In genomic region chr11:115509773-115510506, GRCm38 (mm10) we compare ENCODE assay signal across 8 mouse cellular contexts. TPM values are rescaled to one million over a fixed set of nuclear protein-coding genes. Genes with fewer than 3 reads are reported as not detected.
A peak's percentile ranks its signal among the peaks of the same experiment; 100 is the strongest.
DNase-seq lines count a peak whose midpoint lies in the region; ATAC-seq and TF ChIP-seq lines count a peak whose summit lies in the region.

No protein-coding gene starts in this region.

- DNase-seq in embryo, embryonic 10.5 days (ENCODE audit: low spot score): peak; percentile 39
- DNase-seq in embryo, embryonic 10 days (ENCODE audit: low spot score): no peak
- DNase-seq in forebrain, postnatal 0 days: no peak
- no peak for DNase-seq in thymus, postnatal 14 days
- no peak for DNase-seq in left cerebral cortex, adult 11 months (ENCODE audit: low spot score)

- ATAC-seq in forebrain, postnatal 0 days: no peak
- ATAC-seq in limb, embryonic 15.5 days (ENCODE audit: insufficient number of reproducible peaks, low FRiP score, low TSS enrichment, low read depth): no peak
- no peak for ATAC-seq in stomach, embryonic 16.5 days (ENCODE audit: insufficient read depth, low FRiP score)

- peak overlapping the region; percentile 35 for H3K4me3 ChIP-seq in E14TG2a.4 (replicated peaks; ENCODE audit: low read length)
- H3K4me3 ChIP-seq in forebrain, postnatal 0 days (ENCODE audit: low read depth, low read length): peak overlapping the region; percentile 99
- no peak overlapping the region for H3K4me3 ChIP-seq in limb, embryonic 15.5 days
- peak overlapping the region; percentile 11 for H3K4me3 ChIP-seq in stomach, embryonic 16.5 days (replicated peaks; ENCODE audit: low read length)

- H3K9ac ChIP-seq in forebrain, postnatal 0 days: peak overlapping the region; percentile 99
- no peak overlapping the region for H3K9ac ChIP-seq in limb, embryonic 15.5 days
- peak overlapping the region; percentile 58 for H3K9ac ChIP-seq in stomach, embryonic 16.5 days (ENCODE audit: low read length)

- peak overlapping the region; percentile 77 for H3K4me2 ChIP-seq in forebrain, postnatal 0 days (ENCODE audit: low read depth)
- H3K4me2 ChIP-seq in limb, embryonic 15.5 days: no peak overlapping the region
- H3K4me2 ChIP-seq in stomach, embryonic 16.5 days (ENCODE audit: low read depth, low read length): peak overlapping the region; percentile 91

- H3K4me1 ChIP-seq in E14TG2a.4 (replicated peaks; ENCODE audit: low read depth, low read length): peaks cover 85% of the 10 kb centered on the region
- peaks cover 27% of the 10 kb centered on the region for H3K4me1 ChIP-seq in forebrain, postnatal 0 days (ENCODE audit: insufficient read depth)
- H3K4me1 ChIP-seq in limb, embryonic 15.5 days: peaks cover 37% of the 10 kb centered on the region
- peaks cover 53% of the 10 kb centered on the region for H3K4me1 ChIP-seq in stomach, embryonic 16.5 days (ENCODE audit: control insufficient read depth, insufficient read depth, low read length)

- peak overlapping the region; percentile 30; the same call in 1 of the 2 replicates for H3K27ac ChIP-seq in forebrain, postnatal 0 days (ENCODE audit: low read depth, low read length)
- peak overlapping the region; percentile 24; the same call in 1 of the 2 replicates for H3K27ac ChIP-seq in limb, embryonic 15.5 days
- H3K27ac ChIP-seq in stomach, embryonic 16.5 days (ENCODE audit: low read length): peak overlapping the region; percentile 39

- no peak for TF ChIP-seq CTCF in E14TG2a.4 (conservative IDR thresholded peaks at IDR 0.05; ENCODE audit: low read length)
- TF ChIP-seq CTCF in forebrain, postnatal 0 days (IDR thresholded peaks at IDR 0.05; ENCODE audit: low read depth): no peak

- WGBS in forebrain, postnatal 0 days: 15% methylated on average over 6 of the region's 6 CpGs
- 44% methylated on average over 6 of the region's 6 CpGs for WGBS in limb, embryonic 15.5 days
- whole genome bisulfite sequencing in stomach, embryonic 16.5 days: 38% methylated on average over 6 of the region's 6 CpGs

- H3K27me3 ChIP-seq in E14TG2a.4 (ENCODE audit: insufficient read depth, low read length): no peaks in the 10 kb centered on the region
- H3K27me3 ChIP-seq in forebrain, postnatal 0 days (ENCODE audit: insufficient read depth, low read length): no peaks in the 10 kb centered on the region
- H3K27me3 ChIP-seq in limb, embryonic 15.5 days: no peaks in the 10 kb centered on the region
- H3K27me3 ChIP-seq in stomach, embryonic 16.5 days (ENCODE audit: control insufficient read depth, insufficient read depth, low read length): no peaks in the 10 kb centered on the region

- peaks cover 46% of the 10 kb centered on the region for H3K36me3 ChIP-seq in E14TG2a.4 (ENCODE audit: insufficient read depth, low read length)
- H3K36me3 ChIP-seq in forebrain, postnatal 0 days (ENCODE audit: insufficient read depth): no peaks in the 10 kb centered on the region
- no peaks in the 10 kb centered on the region for H3K36me3 ChIP-seq in limb, embryonic 15.5 days
- no peaks in the 10 kb centered on the region for H3K36me3 ChIP-seq in stomach, embryonic 16.5 days (ENCODE audit: control insufficient read depth, insufficient read depth, low read length)

- H3K9me3 ChIP-seq in E14TG2a.4 (ENCODE audit: low read length): no peaks in the 10 kb centered on the region
- H3K9me3 ChIP-seq in forebrain, postnatal 0 days (ENCODE audit: low read length): no peaks in the 10 kb centered on the region
- no peaks in the 10 kb centered on the region for H3K9me3 ChIP-seq in limb, embryonic 15.5 days
- H3K9me3 ChIP-seq in stomach, embryonic 16.5 days (replicated peaks; ENCODE audit: control insufficient read depth, low read length): no peaks in the 10 kb centered on the region

RNA-seq across cellular contexts. Expression of gene Jpt1, which starts 4.2 kb away (rescaled TPM):
- total RNA-seq in forebrain, postnatal 0 days (2014; rRNA removed): 1,009 and 1,140 TPM in 2 replicates
- polyA plus RNA-seq in forebrain, postnatal 0 days (2015; fragmentation: Nextera tagmentation; extraction: Ambion mirVana): 1,672 and 1,955 TPM in 2 replicates
- polyA plus RNA-seq in limb, embryonic 15.5 days (2015; fragmentation: Nextera tagmentation; extraction: Ambion mirVana): 495 and 589 TPM in 2 replicates
- polyA plus RNA-seq in stomach, embryonic 16.5 days (2015; fragmentation: Nextera tagmentation; extraction: Ambion mirVana): 454 and 457 TPM in 2 replicates

RNA-seq across cellular contexts. Expression of gene Nt5c, which starts 18.3 kb away (rescaled TPM):
- 59.6 and 84.6 TPM in 2 replicates for total RNA-seq in forebrain, postnatal 0 days (2014; rRNA removed)
- 136 and 143 TPM in 2 replicates for polyA plus RNA-seq in forebrain, postnatal 0 days (2015; fragmentation: Nextera tagmentation; extraction: Ambion mirVana)
- 81.6 and 82.1 TPM in 2 replicates for polyA plus RNA-seq in limb, embryonic 15.5 days (2015; fragmentation: Nextera tagmentation; extraction: Ambion mirVana)
- polyA plus RNA-seq in stomach, embryonic 16.5 days (2015; fragmentation: Nextera tagmentation; extraction: Ambion mirVana): 112 and 113 TPM in 2 replicates

RNA-seq across cellular contexts. Expression of gene Sumo2, which starts 26.1 kb away (rescaled TPM):
- 795 and 821 TPM in 2 replicates for total RNA-seq in forebrain, postnatal 0 days (2014; rRNA removed)
- 1,185 and 1,251 TPM in 2 replicates for polyA plus RNA-seq in forebrain, postnatal 0 days (2015; fragmentation: Nextera tagmentation; extraction: Ambion mirVana)
- 765 and 837 TPM in 2 replicates for polyA plus RNA-seq in limb, embryonic 15.5 days (2015; fragmentation: Nextera tagmentation; extraction: Ambion mirVana)
- 687 and 737 TPM in 2 replicates for polyA plus RNA-seq in stomach, embryonic 16.5 days (2015; fragmentation: Nextera tagmentation; extraction: Ambion mirVana)

RNA-seq across cellular contexts. Expression of gene Armc7, which starts 34.5 kb away (rescaled TPM):
- 11.2 and 14.2 TPM in 2 replicates for total RNA-seq in forebrain, postnatal 0 days (2014; rRNA removed)
- 8.5 and 11.2 TPM in 2 replicates for polyA plus RNA-seq in forebrain, postnatal 0 days (2015; fragmentation: Nextera tagmentation; extraction: Ambion mirVana)
- polyA plus RNA-seq in limb, embryonic 15.5 days (2015; fragmentation: Nextera tagmentation; extraction: Ambion mirVana): 7.2 and 7.8 TPM in 2 replicates
- 7.9 and 8.0 TPM in 2 replicates for polyA plus RNA-seq in stomach, embryonic 16.5 days (2015; fragmentation: Nextera tagmentation; extraction: Ambion mirVana)

RNA-seq across cellular contexts. Expression of gene Slc16a5, which starts 47.7 kb away (rescaled TPM):
- total RNA-seq in forebrain, postnatal 0 days (2014; rRNA removed): not detected in 2 replicates
- 0.06 and 0.07 TPM in 2 replicates for polyA plus RNA-seq in forebrain, postnatal 0 days (2015; fragmentation: Nextera tagmentation; extraction: Ambion mirVana)
- polyA plus RNA-seq in limb, embryonic 15.5 days (2015; fragmentation: Nextera tagmentation; extraction: Ambion mirVana): not detected in 2 replicates
- 2.8 and 3.7 TPM in 2 replicates for polyA plus RNA-seq in stomach, embryonic 16.5 days (2015; fragmentation: Nextera tagmentation; extraction: Ambion mirVana)
